Mouse (Mus musculus) MEL (cell line): Measurements from ENCODE around the gene 2700049A03Rik. TPM values are rescaled to one million over a fixed set of nuclear protein-coding genes. Genes with fewer than 3 reads are reported as not detected.

Experiments used
- DNase-seq: peaks from one replicate; pipeline ENCODE4 v3.0.0; 2011; ENCODE audit warnings: low read depth, low spot score
- H3K27ac ChIP-seq: 2 replicates; pipeline ENCODE4 v1.5.1; 2012; ENCODE audit warnings: low read depth, mild to moderate bottlenecking, control low read depth, low read length, moderate library complexity; ENCODE audit not compliant: control insufficient read depth
- H3K27me3 ChIP-seq, 2 experiments: fragments of 150-350 bp in 1 of 2; sonication (generic) in 1 of 2; 2 replicates each; pipeline ENCODE4 v1.6.1; 2012; ENCODE audit warnings: low read length in 2 of 2, mild to moderate bottlenecking in 2 of 2, improper control_type of control experiment in 1 of 2, moderate library complexity in 1 of 2; ENCODE audit not compliant: insufficient read depth in 2 of 2, control insufficient read depth in 1 of 2
- H3K36me3 ChIP-seq, 2 experiments: 2 replicates each; pipeline ENCODE4 v1.6.1; 2012 to 2014; ENCODE audit warnings: low read length in 2 of 2, improper control_type of control experiment in 1 of 2, inconsistent platforms in 1 of 2, mild to moderate bottlenecking in 1 of 2; ENCODE audit not compliant: insufficient read depth in 2 of 2, control insufficient read depth in 1 of 2
- H3K4me1 ChIP-seq, 2 experiments: fragments of 150-350 bp in 1 of 2; sonication (generic) in 1 of 2; 2 replicates each; pipeline ENCODE4 v1.6.1; 2012; ENCODE audit warnings: low read length in 2 of 2, improper control_type of control experiment in 1 of 2, mild to moderate bottlenecking in 1 of 2; ENCODE audit not compliant: insufficient read depth in 2 of 2, control insufficient read depth in 1 of 2
- H3K4me3 ChIP-seq, 2 experiments: fragments of 150-350 bp in 1 of 2; sonication (generic) in 1 of 2; 2 replicates each; pipeline ENCODE4 v1.5.1; 2012; ENCODE audit warnings: low read depth in 2 of 2, low read length in 2 of 2, mild to moderate bottlenecking in 2 of 2, moderate library complexity in 2 of 2, control low read depth in 1 of 2, improper control_type of control experiment in 1 of 2; ENCODE audit not compliant: control insufficient read depth in 1 of 2, insufficient read depth in 1 of 2
- H3K79me2 ChIP-seq: 2 replicates; pipeline ENCODE4 v1.6.1; 2012; ENCODE audit warnings: mild to moderate bottlenecking, low read length, moderate library complexity; ENCODE audit not compliant: control insufficient read depth, poor library complexity, insufficient read depth
- H3K9ac ChIP-seq: 2 replicates; pipeline ENCODE4 v1.6.1; 2012; ENCODE audit warnings: low read depth, mild to moderate bottlenecking, control low read depth, low read length, moderate library complexity; ENCODE audit not compliant: control insufficient read depth, poor library complexity, severe bottlenecking
- H3K9me3 ChIP-seq: fragments of 150-350 bp; sonication (generic); replicated peaks from 2 replicates; pipeline ENCODE4 v1.6.1; 2012; ENCODE audit warnings: mild to moderate bottlenecking, low read length, improper control_type of control experiment, moderate library complexity; ENCODE audit not compliant: insufficient read depth
- BHLHE40 ChIP-seq: IDR thresholded peaks from 2 replicates; pipeline ENCODE4 v1.6.1; 2012; ENCODE audit warnings: low read depth, mild to moderate bottlenecking, inconsistent platforms, low read length, improper control_type of control experiment, borderline replicate concordance
- CHD2 ChIP-seq: IDR thresholded peaks from 2 replicates; pipeline ENCODE4 v1.6.1; 2011; ENCODE audit warnings: low read length, improper control_type of control experiment
- E2F4 ChIP-seq: IDR thresholded peaks from 2 replicates; pipeline ENCODE4 v1.6.1; 2011; ENCODE audit warnings: low read depth, low read length, improper control_type of control experiment, borderline replicate concordance
- MAFK ChIP-seq: IDR thresholded peaks from 2 replicates; pipeline ENCODE4 v1.6.1; 2011; ENCODE audit warnings: low read depth, mild to moderate bottlenecking, low read length, improper control_type of control experiment, borderline replicate concordance
- MAZ ChIP-seq: IDR thresholded peaks from 2 replicates; pipeline ENCODE4 v1.6.1; 2012; ENCODE audit warnings: low read depth, mild to moderate bottlenecking, inconsistent platforms, low read length, improper control_type of control experiment
- MXI1 ChIP-seq: IDR thresholded peaks from 2 replicates; pipeline ENCODE4 v1.6.1; 2011; ENCODE audit warnings: mild to moderate bottlenecking, low read depth, low read length, improper control_type of control experiment
- MYB ChIP-seq: IDR thresholded peaks from 2 replicates; pipeline ENCODE4 v1.6.1; 2011; ENCODE audit warnings: mild to moderate bottlenecking, low read depth, low read length, improper control_type of control experiment
- NELFE ChIP-seq: IDR thresholded peaks from 2 replicates; pipeline ENCODE4 v1.6.1; 2011; ENCODE audit warnings: low read depth, low read length, improper control_type of control experiment
- NRF1 ChIP-seq: IDR thresholded peaks from 2 replicates; pipeline ENCODE4 v1.6.1; 2014; ENCODE audit warnings: low read depth, mild to moderate bottlenecking, inconsistent platforms, low read length, improper control_type of control experiment, moderate library complexity; ENCODE audit not compliant: poor library complexity, insufficient read depth, severe bottlenecking
- POLR2A ChIP-seq, 2 experiments: IDR thresholded peaks; 2 replicates each; pipeline ENCODE4 v1.6.1; 2011 to 2012; ENCODE audit warnings: low read length in 2 of 2, mild to moderate bottlenecking in 2 of 2, control low read depth in 1 of 2, improper control_type of control experiment in 1 of 2, low read depth in 1 of 2, moderate library complexity in 1 of 2; ENCODE audit not compliant: control insufficient read depth in 1 of 2, insufficient read depth in 1 of 2, poor library complexity in 1 of 2
- RCOR1 ChIP-seq: IDR thresholded peaks from 2 replicates; pipeline ENCODE4 v1.6.1; 2012; ENCODE audit warnings: low read depth, mild to moderate bottlenecking, inconsistent platforms, low read length, improper control_type of control experiment
- SIN3A ChIP-seq: IDR thresholded peaks from 2 replicates; pipeline ENCODE4 v1.6.1; 2012; ENCODE audit warnings: low read length, improper control_type of control experiment, inconsistent platforms
- SMC3 ChIP-seq: IDR thresholded peaks from 2 replicates; pipeline ENCODE4 v1.6.1; 2011; ENCODE audit warnings: low read depth, low read length, improper control_type of control experiment
- TAL1 ChIP-seq: IDR thresholded peaks from 2 replicates; pipeline ENCODE4 v1.6.1; 2012; ENCODE audit warnings: mild to moderate bottlenecking, inconsistent platforms, low read length, moderate library complexity, mixed read lengths
- TBP ChIP-seq: IDR thresholded peaks from 2 replicates; pipeline ENCODE4 v1.8.0; 2011; ENCODE audit warnings: low read depth, low read length, improper control_type of control experiment
- TCF12 ChIP-seq: IDR thresholded peaks from 2 replicates; pipeline ENCODE4 v1.6.1; 2014; ENCODE audit warnings: low read depth, mild to moderate bottlenecking, inconsistent platforms, low read length, improper control_type of control experiment, moderate library complexity
- UBTF ChIP-seq: IDR thresholded peaks from 2 replicates; pipeline ENCODE4 v1.6.1; 2012; ENCODE audit warnings: low read depth, mild to moderate bottlenecking, inconsistent platforms, low read length, improper control_type of control experiment, moderate library complexity, borderline replicate concordance; ENCODE audit not compliant: insufficient read depth
- USF1 ChIP-seq: IDR thresholded peaks from 2 replicates; pipeline ENCODE4 v1.6.1; 2014; ENCODE audit warnings: low read depth, mild to moderate bottlenecking, inconsistent platforms, low read length, improper control_type of control experiment, moderate library complexity
- USF2 ChIP-seq, 2 experiments: IDR thresholded peaks; 2 replicates each; pipeline ENCODE4 v1.6.1; 2011 to 2012; ENCODE audit warnings: improper control_type of control experiment in 2 of 2, low read length in 2 of 2, borderline replicate concordance in 1 of 2, inconsistent platforms in 1 of 2, low read depth in 1 of 2, mild to moderate bottlenecking in 1 of 2; ENCODE audit not compliant: insufficient read depth in 1 of 2
- ZC3H11A ChIP-seq: IDR thresholded peaks from 2 replicates; pipeline ENCODE4 v1.6.1; 2012; ENCODE audit warnings: low read depth, mild to moderate bottlenecking, inconsistent platforms, low read length, improper control_type of control experiment
- ZMIZ1 ChIP-seq: IDR thresholded peaks from 2 replicates; pipeline ENCODE4 v1.6.1; 2012; ENCODE audit warnings: low read depth, mild to moderate bottlenecking, inconsistent platforms, low read length, improper control_type of control experiment, moderate library complexity
- ZNF384 ChIP-seq: IDR thresholded peaks from 2 replicates; pipeline ENCODE4 v1.6.1; 2012; ENCODE audit warnings: low read depth, mild to moderate bottlenecking, inconsistent platforms, low read length, improper control_type of control experiment
- polyA plus RNA-seq, 2 experiments: library from polyadenylated mRNA; stranded (reverse) in 1 of 2; unstranded in 1 of 2; fragments of >175 nt in 1 of 2; fragments of >200 nt in 1 of 2; gene quantifications; 2 replicates each; pipeline versions ENCODE4 v1.2.1 to v1.2.4; 2012; ENCODE audit warnings: low replicate concordance in 2 of 2, low read depth in 1 of 2; ENCODE audit not compliant: insufficient read length in 2 of 2, insufficient read depth in 1 of 2, missing spikeins in 1 of 2
- total RNA-seq: library from RNA; depleted of rRNA; stranded (reverse); fragments of 300-350 nt; gene quantifications from 2 replicates; pipeline ENCODE4 v1.2.3, GENCODE M21; 2012

Gene 2700049A03Rik
- total and polyA plus RNA-seq, 3 experiments = 5.8 to 7.2 TPM; not detected in 1

DNA sequence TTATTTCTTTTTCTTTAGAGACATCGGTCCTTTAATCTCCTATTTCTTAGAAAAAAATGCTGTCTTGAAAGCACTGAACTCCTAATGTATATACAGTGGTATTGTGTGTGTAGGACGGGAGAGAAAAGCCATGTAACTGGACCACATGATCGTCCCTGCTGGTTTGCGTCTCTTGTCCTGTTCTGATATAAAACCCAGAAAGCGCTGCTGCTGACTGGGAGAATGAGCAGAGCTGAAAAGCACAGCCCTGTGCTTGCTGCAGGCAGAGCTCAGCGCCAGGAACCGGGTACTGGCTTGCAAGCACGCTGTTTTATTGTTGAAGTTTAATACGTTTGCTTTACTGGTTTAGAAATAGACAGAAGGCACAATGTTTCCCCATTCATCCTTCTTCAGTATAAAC is 112.7 kb downstream of the 2700049A03Rik start:
- H3K4me1 ChIP-seq = no peaks in the 10 kb centered on the region
- no peaks in the 10 kb centered on the region for H3K9me3 ChIP-seq
- no peak overlapping the region for H3K9ac ChIP-seq
- no peak for DNase-seq
- H3K27ac ChIP-seq = no peak overlapping the region
- H3K36me3 ChIP-seq = no peaks in the 10 kb centered on the region
- TF ChIP-seq NRF1 (no peak), NELFE (no peak), TBP (no peak), SIN3A (no peak), POLR2A (IDR thresholded peaks at IDR 0.05; ENCODE audit: control insufficient read depth in 1 of 2, insufficient read depth in 1 of 2, low read depth in 1 of 2, low read length in 2 of 2, poor library complexity in 1 of 2) (no peak), USF2 (IDR thresholded peaks at IDR 0.05; ENCODE audit: borderline replicate concordance in 1 of 2, insufficient read depth in 1 of 2, low read depth in 1 of 2, low read length in 2 of 2) (no peak), MAZ (no peak)
- no peaks in the 10 kb centered on the region for H3K27me3 ChIP-seq
- H3K79me2 ChIP-seq = no peaks in the 10 kb centered on the region
- no peak overlapping the region for H3K4me3 ChIP-seq

DNA sequence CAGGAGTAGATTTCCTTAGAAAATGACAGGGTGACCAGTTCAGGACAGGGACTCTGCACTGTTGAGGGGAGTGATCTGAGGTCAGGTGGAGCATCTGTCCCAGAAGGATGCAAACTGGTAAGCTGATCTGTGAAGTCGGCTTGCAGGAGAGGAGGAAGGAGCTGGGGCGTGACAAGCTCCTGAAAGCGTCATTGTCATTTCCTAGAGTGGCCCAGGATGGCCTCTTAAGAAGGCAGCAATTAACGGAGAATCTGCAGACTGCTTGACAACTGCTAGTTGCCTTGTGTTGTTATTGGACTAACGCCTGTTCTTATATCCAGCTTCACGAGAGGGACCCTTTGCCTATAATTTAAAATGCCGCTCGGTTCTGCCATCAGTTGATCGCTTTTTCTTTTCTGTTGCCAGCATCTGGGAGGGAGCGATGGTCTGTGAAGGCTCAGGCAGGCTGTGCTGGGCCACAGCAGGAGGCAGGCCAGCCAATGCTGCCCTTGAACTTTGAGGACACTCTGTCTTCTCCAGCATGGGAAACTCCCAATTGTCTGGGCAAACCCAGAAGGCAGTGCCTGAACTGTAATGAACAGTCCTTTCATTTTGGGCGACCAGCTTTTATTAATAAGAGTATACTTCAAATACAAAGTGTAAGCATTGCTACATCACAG is 116.0 kb downstream of the 2700049A03Rik start:
- Histone ChIP-seq H3K9me3 (no peaks in the 10 kb centered on the region), H3K9ac (no peak overlapping the region)
- TF ChIP-seq CHD2 (no peak), USF1 (no peak), BHLHE40 (no peak), TBP (no peak), POLR2A (IDR thresholded peaks at IDR 0.05; ENCODE audit: control insufficient read depth in 1 of 2, insufficient read depth in 1 of 2, low read depth in 1 of 2, low read length in 2 of 2, poor library complexity in 1 of 2) (no peak), TCF12 (no peak), TAL1 (no peak), RCOR1 (no peak)
- TF ChIP-seq, all 39 proteins: peak for 0
- Histone ChIP-seq H3K27me3 (no peaks in the 10 kb centered on the region), H3K4me1 (no peaks in the 10 kb centered on the region), H3K4me3 (no peak overlapping the region), H3K27ac (no peak overlapping the region), H3K36me3 (no peaks in the 10 kb centered on the region), H3K79me2 (no peaks in the 10 kb centered on the region)
- DNase-seq = no peak

DNA sequence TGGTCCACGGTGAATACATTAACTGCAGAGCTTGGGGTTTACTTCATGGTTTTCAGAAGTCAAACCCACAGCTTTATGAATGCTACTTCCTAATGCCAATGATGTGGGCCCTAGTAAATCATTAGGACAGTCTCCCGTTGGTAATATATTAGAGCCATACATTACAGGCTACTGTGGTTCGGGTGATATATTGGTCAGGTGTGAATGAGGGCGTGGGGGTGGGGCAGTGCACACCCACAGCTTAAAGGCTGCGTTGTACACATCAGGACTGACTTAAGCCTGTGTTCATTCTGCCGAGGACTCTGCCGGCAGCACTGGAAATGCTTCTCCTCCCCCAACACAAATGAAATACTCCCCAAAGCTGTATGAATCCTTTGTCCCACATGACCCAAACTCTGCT is 118.1 kb downstream of the 2700049A03Rik start:
- Histone ChIP-seq H3K4me1 (no peaks in the 10 kb centered on the region), H3K4me3 (no peak overlapping the region), H3K27me3 (no peaks in the 10 kb centered on the region), H3K27ac (no peak overlapping the region), H3K9ac (no peak overlapping the region), H3K79me2 (no peaks in the 10 kb centered on the region), H3K9me3 (no peaks in the 10 kb centered on the region), H3K36me3 (no peaks in the 10 kb centered on the region)
- TF ChIP-seq NELFE = no peak
- no peak for TF ChIP-seq POLR2A (IDR thresholded peaks at IDR 0.05; ENCODE audit: control insufficient read depth in 1 of 2, insufficient read depth in 1 of 2, low read depth in 1 of 2, low read length in 2 of 2, poor library complexity in 1 of 2)
- no peak for TF ChIP-seq ZNF384
- TF ChIP-seq BHLHE40 = no peak
- TF ChIP-seq ZMIZ1 = no peak
- no peak for TF ChIP-seq E2F4
- TF ChIP-seq ZC3H11A = no peak
- TF ChIP-seq TBP = no peak
- TF ChIP-seq MAFK = no peak
- no peak for TF ChIP-seq RCOR1
- TF ChIP-seq SIN3A = no peak
- TF ChIP-seq MYB = no peak
- TF ChIP-seq TCF12 = no peak
- no peak for TF ChIP-seq USF1
- no peak for TF ChIP-seq MXI1
- TF ChIP-seq SMC3 = no peak
- TF ChIP-seq UBTF = no peak
- no peak for TF ChIP-seq TAL1
- TF ChIP-seq CHD2 = no peak
- DNase-seq = no peak
